Mouse (Mus musculus) kidney, adult 18-20 months (tissue): Measurements from ENCODE around the gene Chrm4.

ENCODE experiments used
- DNase-seq: peaks from one replicate; pipeline ENCODE4 v3.0.0; 2021

The Chrm4 gene

DNA sequence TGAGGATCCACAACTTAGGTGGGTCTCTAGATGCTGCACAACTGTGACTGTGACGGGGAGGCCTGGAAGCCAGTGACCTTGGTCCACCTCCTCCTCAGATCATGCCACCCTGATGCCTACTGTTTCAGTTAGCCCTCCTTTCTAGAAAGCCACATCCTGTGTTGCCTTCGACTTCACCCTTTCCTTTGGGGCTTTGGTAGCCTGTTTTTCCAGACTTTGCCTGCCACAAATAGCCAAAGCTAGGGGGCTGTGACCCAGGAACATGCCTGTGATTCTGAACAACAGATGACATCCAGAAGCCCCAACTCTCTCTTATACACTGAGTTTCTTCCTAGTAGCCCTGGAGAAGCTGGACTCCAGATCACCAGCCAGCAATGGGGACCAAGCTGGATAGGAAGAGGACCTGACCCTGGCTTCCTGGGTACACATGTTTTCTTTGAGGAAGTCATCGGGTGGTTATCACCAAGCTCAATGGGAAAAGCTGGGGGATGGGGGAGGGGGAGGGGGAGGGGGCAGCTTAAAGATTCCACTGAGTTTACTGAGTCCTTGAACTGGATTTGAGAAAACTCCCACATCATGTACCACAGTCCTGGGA, 37.7 kb downstream of the Chrm4 start:
- no peak for DNase-seq

DNA sequence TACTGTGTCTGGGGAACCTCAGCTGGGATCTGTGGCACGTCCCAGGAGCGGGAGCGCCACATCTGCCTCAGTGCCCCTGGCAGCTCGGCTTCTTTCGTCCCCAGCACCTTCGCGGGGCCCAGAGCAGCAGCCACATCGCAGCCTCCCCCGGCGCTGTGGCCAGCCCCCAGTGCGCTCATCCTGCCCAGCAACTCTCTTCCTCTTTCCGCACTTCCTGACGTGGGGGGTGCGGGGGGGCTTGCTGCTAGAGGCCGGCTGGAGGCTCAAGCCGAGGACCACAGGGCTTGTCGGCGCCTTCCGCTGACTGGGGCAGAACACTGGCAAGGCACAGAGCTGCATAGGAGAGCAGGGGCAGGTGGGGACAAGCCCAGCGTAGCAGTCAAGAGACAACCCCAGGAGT, 38.4 kb downstream of the Chrm4 start:
- DNase-seq, result peak; percentile 74

GRCm38 (mm10) chr2:91966367-91966766, 39.3 kb downstream of the Chrm4 start:
- DNase-seq, result no peak

- peak; percentile 49 for DNase-seq
Measured at GRCm38 (mm10) chr2:91967962-91968361, 40.9 kb downstream of the Chrm4 start.

DNA sequence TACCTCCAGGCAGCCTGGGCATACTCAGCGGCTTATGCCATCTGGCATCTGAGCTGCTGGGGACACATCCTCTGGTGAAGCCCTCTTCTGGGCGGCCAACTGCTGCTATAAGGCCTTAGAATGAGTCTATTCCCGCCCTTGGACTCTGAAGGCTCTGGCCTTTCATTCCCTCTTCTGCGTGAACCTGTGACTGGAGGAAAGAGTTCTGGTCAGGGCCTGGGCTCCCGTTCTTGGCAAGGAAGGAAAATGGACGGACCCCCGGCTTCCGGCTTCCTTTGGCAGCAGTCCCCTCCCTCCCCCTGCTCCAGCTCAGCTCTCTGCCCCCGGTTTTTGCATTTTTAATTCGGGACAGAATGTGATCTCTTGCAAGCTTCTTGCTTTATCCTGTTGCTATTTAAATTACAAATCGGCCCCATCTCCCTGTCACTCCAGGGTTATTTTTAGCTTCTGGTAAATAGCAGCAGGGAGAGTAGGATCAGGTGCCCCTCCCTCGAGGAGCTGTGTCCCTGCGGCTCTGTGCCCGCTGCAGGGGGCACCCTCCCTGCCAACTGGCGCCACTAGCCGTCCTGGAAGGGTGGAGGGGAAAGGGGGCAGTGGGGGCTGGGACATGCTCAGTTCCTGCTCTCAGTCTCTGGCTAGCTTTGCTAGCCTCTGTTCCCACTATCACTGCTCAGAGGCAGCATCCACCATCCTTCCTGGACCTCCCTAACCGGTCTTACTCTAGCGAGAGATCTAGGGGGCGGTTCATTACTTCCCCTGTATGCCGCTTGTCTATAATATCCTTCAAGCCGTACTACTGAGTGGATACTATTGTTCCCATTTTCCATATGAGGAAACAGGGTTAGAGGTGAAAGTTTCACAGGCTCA, 44.4 kb downstream of the Chrm4 start:
- DNase-seq, result peak; percentile 25

GRCm38 (mm10) chr2:91972121-91972566, 45.1 kb downstream of the Chrm4 start:
- no peak for DNase-seq

GRCm38 (mm10) chr2:91973416-91974135, 46.5 kb downstream of the Chrm4 start:
- no peak for DNase-seq

GRCm38 (mm10) chr2:91975581-91976541, 48.8 kb downstream of the Chrm4 start, which contains the start of gene Dgkz:
Gene Dgkz (minus strand): TSS chr2:91975864.
- DNase-seq, result no peak

- DNase-seq, result no peak
Measured at GRCm38 (mm10) chr2:91977960-91978359, 50.9 kb downstream of the Chrm4 start.
